Mouse (Mus musculus) gastrocnemius, postnatal 25 days (tissue): ENCODE measurements around the gene Rab11fip4. TPM values are rescaled to one million over a fixed set of nuclear protein-coding genes. Genes with fewer than 3 reads are reported as not detected.

Experiments
- DNase-seq: peaks from one replicate; pipeline ENCODE4 v3.0.0; 2022
- total RNA-seq, 2 experiments: library from RNA; stranded (reverse); gene quantifications; 1 replicate in 1 of 2; 2 replicates in 1 of 2; pipeline ENCODE4 v1.2.3; 2021

Gene Rab11fip4
- total RNA-seq, 2 experiments from 2014 or later = 0.99 to 1.8 TPM

GRCm38 (mm10) chr11:79713184-79713583, 122.2 kb downstream of the Rab11fip4 start:
- DNase-seq = no peak

DNA sequence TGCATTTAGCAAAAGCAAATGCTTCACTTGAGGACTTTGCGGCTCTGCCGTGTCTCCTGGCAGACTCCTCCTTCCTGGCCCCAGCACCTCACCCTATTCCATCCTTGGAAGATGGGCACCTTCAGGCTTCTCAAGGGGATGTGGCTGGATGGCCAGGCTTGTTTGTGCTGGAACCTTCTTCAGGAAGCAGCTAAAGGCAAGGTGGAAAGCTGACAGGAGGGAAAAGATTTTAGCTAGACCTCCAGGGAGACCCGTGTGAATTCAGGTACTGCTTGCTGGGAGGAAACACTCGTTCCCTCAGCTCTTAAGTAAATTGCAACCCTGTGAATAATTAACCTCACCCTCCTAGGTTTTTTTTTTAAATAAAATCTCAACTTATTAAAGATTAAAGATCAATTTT, 122.7 kb downstream of the Rab11fip4 start:
- no peak for DNase-seq

GRCm38 (mm10) chr11:79714082-79714742, 123.2 kb downstream of the Rab11fip4 start:
- no peak for DNase-seq

- no peak for DNase-seq
Measured at GRCm38 (mm10) chr11:79714743-79715110, 123.7 kb downstream of the Rab11fip4 start.

DNA sequence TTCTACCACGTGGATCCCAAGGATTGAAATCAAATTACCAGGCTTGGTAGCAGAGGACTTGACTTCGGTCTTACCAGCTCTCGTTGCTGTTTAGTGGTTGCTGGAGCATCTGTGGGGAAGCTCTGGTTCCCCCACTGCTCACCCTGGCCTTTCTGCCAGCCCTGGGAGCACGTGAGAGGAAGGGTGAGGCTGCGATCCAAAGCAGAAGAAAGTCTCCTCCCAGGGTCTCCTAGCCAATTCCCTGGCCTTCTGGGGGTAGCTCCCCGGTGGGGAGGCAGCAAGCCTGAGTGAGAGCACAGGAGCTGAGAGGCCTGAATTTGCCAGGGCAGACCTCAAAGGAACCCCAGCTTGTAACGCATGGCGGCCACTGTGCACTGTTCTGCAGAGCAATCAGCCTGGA, 124.3 kb downstream of the Rab11fip4 start:
- DNase-seq = no peak

DNA sequence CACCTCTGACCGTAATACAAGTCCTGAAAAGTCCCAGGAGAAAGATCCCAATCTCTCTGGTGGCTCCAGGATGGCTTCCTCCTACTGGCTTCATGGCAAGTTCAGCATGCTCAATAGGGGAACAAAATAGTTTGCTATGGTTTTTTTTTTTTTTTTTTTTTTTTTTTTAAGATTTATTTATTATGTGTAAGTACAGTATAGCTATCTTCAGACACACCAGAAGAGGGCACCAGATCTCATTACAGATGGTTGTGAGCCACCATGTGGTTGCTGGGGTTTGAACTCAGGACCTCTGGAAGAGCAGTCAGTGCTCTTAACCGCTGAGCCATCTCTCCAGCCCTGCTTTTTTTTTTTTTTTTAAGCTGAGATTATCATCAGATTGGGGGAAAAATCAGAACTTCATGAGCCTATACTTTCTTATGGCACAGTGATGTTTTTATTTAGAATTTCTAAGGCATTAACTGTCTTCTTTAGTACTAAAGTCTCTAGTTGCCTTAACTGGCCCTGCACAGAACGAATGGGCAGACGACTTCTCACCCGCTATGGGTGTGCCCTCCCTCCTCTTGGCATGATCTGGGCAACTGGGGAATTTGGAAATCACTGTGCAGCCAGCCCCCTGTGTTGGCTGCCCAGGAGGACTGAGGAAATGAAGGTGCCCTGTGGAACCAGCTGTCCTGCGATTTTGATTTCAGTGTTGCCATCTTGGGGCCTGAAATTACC, 124.9 kb downstream of the Rab11fip4 start:
- DNase-seq = no peak

- DNase-seq = no peak
Measured at GRCm38 (mm10) chr11:79716453-79716749, 125.4 kb downstream of the Rab11fip4 start.

GRCm38 (mm10) chr11:79717271-79717670, 126.3 kb downstream of the Rab11fip4 start:
- no peak for DNase-seq

DNA sequence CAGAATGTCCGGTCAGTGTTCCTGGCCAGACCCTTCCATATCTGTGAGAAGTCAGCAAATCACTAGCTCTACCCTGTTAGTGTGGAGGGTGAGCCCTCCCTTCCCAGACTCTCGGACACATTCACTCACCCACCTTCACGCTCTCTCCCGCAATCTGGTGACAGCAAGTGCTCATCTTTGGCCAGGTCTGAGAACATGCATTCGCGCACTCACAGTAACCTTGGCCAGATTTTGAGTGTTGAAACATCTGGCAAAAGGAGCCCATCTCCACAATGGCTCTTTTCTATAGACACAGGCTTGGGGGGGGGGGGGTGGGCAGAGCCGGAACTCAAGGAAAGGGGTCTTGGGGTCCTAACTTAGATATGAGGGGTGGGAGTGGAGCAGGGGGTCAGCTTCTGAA, 126.8 kb downstream of the Rab11fip4 start:
- DNase-seq = no peak

DNA sequence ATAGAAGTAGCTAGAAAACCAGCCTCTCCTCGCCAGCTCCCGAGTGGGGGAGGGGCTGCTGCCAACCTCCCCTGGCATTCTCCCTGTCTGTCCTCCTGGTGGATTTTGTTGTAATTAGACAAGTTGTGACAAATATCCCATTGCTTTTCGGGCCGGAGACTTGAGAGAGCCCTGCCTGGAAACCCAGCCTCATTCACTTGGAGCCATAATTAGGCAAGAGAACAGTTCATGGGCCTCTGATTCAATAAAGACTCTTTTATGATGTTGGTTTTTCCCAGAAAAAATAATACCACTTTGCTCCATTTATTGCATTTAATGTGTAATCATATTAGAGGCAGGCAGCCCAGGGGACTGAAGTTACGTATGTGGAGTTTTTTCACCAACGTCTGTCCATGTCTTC, 127.2 kb downstream of the Rab11fip4 start:
- no peak for DNase-seq

DNA sequence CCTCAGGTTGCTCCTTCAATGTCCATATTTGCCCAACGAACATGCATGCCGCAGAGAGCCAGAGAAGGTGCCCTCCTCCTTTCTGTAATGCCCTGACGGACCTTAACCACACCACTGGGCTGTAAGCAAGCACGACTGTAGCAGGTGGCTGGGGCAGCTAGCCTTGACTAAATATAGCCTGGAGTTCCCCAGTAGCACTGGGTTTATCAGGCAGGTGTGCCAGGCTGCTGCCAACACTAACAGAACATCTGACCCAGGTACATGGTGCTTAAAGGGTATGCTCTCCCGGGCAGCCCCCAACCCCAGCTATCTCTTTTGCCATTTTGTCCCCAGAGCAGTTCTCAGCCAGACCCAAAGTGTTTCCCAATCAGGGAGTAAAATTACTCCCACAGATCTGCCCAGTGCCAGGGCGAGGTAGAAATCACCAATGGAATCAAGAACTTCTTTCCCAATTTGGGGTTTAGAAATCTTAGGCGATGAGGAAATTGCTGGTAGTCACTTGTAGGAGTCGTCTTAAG, 127.9 kb downstream of the Rab11fip4 start:
- DNase-seq = peak; percentile 47

DNA sequence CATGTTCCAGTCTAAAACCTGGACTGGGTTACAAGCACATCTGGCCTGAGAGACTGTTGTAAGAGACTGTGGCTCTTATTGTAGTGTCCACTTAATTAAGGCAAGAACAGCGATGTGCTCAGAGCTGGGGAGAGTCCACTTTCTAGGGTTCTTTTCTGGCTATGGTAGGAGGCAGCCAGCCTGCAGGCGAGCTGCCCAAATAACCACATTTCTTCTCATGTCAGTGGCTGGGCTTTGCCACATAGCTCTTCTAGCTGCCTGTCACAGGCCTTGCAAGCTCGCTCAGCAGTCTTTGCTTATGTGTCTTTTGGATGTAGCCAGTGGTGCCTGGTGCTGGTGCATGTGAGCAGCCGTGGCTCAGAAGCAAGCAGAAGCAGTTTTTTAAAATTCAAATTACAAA, 129.7 kb downstream of the Rab11fip4 start:
- DNase-seq = peak; percentile 58

- no peak for DNase-seq
Measured at GRCm38 (mm10) chr11:79722811-79723210, 131.8 kb downstream of the Rab11fip4 start.

DNA sequence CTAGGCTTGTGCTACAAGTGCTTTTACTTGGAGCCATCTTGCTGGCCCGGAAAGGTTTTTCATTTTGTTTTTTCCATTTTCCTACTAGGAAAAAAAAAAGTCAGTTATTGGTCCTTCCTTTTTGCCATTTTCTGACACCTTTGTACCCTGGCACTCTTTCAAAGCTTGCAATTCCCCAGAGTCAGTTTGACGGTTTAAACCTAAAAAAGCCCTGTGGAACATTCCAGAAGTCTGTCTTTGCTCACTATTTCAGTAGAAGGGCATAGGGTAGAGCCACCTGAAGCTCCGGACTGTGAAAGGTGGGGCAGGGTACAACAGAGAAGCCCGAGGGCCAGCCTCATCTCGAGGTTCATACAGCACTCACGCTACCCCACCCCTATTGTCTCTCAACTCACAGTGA, 134.0 kb downstream of the Rab11fip4 start:
- no peak for DNase-seq

DNA sequence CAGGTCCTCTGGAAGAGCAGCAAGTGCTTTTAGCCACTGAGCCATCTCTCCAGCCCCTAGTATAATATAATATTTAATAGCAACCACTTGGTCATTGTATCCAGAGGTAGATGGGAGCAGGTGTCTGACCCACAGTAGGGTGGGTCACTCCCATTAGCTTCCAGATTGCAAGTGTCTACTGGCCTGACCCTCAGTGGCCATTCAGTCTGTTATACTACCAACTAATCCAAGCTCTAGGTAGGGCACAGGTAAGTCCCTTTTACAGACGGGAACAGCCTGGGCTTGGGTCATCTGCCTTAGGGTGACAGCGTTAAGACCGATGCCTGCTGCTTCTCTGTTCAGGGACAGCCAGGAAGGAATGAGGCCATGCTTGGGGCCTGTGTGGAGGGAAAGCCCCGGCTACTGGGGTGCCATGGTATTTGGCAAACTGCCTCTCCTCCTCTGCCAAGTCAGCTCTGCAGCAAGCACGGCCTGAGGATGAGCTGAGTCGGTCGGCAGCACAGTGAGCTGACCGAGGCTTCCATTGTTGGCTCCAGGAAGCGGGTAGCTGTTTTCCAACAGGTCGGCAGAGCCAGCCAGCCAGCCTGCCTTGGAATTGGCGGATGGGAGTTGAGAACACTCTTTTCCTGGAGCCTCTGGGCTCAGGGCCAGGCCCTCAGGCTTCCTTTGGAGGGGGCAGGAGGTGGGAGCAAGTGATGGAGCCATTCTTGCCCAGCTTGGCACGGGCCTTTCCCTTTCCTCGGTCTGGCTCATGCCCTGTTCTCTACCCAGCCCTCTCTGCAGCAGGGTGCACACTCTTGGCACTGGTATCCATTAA, 138.4 kb downstream of the Rab11fip4 start:
- DNase-seq = peak; percentile 67

- no peak for DNase-seq
Measured at GRCm38 (mm10) chr11:79730462-79730861, 139.4 kb downstream of the Rab11fip4 start.

DNA sequence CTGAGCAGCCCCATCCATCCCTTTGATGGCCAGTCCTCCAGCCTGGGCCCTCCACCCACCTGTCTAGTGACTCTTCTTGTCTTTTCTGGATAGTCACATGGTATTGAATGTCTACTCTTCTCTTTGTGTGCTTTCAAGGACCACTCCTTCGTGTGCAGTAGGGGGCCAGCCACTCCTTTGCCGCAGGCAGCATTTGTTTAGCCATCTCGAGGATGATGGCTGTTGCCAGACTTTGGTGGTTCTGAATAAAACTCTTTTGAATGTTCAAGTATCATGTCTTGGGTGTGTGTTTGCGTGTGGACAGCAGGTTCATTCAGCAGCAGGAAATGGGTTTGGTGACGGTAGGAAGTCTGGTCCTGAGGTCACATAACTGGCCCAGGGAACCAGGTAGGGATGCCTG, 140.5 kb downstream of the Rab11fip4 start:
- no peak for DNase-seq

GRCm38 (mm10) chr11:79733013-79733412, 142.0 kb downstream of the Rab11fip4 start:
- DNase-seq = no peak

DNA sequence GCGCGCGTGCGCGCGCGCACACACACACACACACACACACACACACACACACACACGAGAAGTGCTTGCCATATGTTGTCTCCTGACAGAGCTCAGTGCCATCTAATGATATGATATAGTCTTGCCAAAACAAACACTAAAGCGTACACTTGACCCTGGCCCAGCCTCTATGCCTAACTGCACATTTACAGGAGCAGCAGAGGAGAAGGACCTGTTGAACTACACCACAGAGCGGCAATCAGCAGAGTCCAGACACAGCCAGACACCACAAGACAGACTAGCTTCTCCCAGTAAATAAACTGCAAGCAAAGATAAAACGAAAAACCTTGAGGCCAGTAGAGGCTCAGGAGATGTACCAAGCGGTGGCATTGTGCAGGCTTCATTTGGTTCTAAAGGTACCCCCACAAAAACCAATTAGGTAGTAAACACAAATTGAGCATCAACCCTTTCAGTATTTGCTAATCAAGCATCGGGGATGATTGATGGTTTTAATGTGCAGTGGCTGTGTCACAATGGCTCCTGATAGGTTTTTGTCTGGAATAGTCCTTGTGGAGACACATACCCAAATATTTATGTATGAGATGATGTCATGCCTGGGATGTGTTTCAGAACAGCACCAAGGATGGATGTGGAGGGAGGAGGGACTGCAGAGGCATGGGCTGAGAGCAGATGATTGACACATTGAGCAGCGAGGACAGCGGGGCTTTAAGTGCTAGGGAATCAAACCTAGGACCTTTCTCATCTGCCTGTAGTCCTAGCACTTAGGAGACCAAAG, 145.4 kb downstream of the Rab11fip4 start:
- no peak for DNase-seq

DNA sequence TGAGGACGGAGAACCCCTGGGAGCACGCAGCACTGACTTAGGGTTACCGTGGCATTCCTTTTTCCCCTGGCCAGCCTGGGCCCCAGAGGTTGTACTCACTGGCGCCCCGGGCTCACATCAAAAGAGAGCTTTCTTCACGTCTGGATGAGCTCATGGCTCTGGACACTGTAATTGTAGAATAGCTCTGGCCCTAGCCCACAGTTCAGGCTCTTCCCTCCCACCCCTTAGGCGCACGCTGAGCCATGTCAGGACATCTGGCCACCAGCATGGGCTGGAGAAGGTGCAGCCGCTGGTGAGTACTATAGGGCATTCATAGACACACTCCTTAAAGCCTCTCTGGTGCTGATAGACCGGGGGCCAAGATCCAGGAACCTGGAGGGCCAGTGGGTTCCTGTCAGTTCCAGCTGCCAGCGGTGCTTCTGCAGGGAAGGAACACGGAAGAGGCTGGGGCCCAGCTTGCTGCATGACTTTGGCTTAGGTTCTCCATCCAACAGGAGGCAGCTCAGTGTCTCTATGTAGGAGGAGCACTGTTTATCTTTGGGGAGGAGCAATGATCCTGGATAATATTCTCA, 146.2 kb downstream of the Rab11fip4 start:
- peak; percentile 62 for DNase-seq

DNA sequence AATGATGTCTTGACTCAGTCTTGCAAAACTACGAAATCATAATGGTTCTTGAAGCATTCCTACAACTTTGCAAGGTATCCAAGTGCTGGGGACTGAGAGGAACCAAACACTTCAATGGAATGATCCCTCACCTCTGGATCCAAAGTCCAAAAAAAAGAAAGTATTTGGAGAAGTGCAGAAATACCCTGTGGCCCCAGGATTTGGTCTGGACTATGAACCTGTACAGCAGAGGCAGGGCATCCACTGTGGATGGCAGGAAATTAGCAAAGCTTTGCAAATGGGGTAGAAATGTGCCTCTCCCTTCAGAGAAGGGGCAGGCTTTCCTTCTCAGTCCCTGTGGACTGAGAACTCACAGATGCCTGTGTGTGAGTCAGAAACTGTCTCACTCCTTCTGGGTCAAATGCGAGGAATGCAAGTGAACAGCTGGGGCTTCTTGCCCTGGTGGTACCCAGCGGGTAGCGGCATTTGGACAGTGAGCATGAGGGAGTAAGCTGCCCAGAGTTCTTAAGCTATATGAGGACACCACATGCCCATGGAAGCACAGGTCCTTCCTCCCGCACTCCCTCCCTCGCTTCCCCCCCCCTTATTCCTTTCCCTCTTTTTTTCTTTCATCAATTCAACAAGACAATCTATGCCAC, 147.0 kb downstream of the Rab11fip4 start:
- no peak for DNase-seq
